Mouse (Mus musculus) heart, adult 2 months (tissue): ENCODE results near the gene Prkd3.

Experiments
- CTCF ChIP-seq: fragments of 200-600 bp; IDR thresholded peaks from 2 replicates; pipeline ENCODE4 v1.8.1; 2022; ENCODE audit warnings: antibody characterized with exemption, mild to moderate bottlenecking, moderate library complexity
- EP300 ChIP-seq: fragments of 200-500 bp; IDR thresholded peaks from 2 replicates; pipeline ENCODE4 v1.6.1; 2011; ENCODE audit warnings: low read depth, low read length, control low read depth; ENCODE audit not compliant: insufficient read depth
- POLR2A ChIP-seq: fragments of 200-500 bp; IDR thresholded peaks from 2 replicates; pipeline ENCODE4 v1.6.1; 2011; ENCODE audit warnings: mild to moderate bottlenecking, low read depth, low read length, control low read depth; ENCODE audit not compliant: insufficient read depth

DNA sequence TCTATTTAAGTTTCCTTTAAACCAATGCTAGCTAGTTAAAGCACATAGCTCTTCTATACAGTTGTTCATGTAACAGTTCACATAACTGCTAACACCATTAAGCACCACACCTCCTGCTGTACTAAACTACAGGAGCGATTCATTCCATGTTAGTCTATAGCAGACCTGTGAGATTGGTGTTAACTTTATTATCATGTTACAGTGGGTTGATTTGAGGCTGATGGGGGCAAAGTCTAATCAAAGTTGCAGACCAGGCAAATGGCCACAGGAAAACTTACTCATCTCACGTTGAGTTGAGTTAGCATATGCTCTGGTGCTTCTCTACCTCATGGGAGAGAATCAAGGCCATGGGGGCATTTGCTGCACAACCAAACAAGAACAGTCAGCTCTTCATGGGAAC, 111.2 kb downstream of the Prkd3 start:
- no peak for TF ChIP-seq CTCF
- TF ChIP-seq POLR2A, result no peak
- TF ChIP-seq EP300, result no peak
